Mouse (Mus musculus): Measurements from ENCODE around the gene Magoh. TPM values are rescaled to one million over a fixed set of nuclear protein-coding genes. Genes with fewer than 3 reads are reported as not detected.

Gene Magoh
- polyA plus RNA-seq, 1 experiment from 2014 or later, result 216 TPM

- Histone ChIP-seq H3K4me1 (no peaks in the 10 kb centered on the region), H3K27me3 (no peaks in the 10 kb centered on the region), H3K9me3 (no peaks in the 10 kb centered on the region), H3K4me3 (no peak overlapping the region), H3K4me2 (replicated peaks) (no peak overlapping the region), H3K27ac (no peak overlapping the region), H3K36me3 (no peaks in the 10 kb centered on the region), H3K9ac (no peak overlapping the region)
- ATAC-seq (ENCODE audit: low FRiP score, low read depth), result no peak
- WGBS, result 84% methylated on average over 2 of the region's 2 CpGs
These were observed 49.2 kb downstream of the Magoh start for GRCm38 (mm10) chr4:107928726-107929125.

- H3K27ac ChIP-seq, result no peak overlapping the region
- ATAC-seq (ENCODE audit: low FRiP score, low read depth), result no peak
- no peaks in the 10 kb centered on the region for H3K4me1 ChIP-seq
- no peaks in the 10 kb centered on the region for H3K9me3 ChIP-seq
- no peak overlapping the region for H3K9ac ChIP-seq
- no peak overlapping the region for H3K4me2 ChIP-seq (replicated peaks)
- 78% methylated on average over 3 of the region's 3 CpGs for WGBS
- H3K36me3 ChIP-seq, result no peaks in the 10 kb centered on the region
- no peaks in the 10 kb centered on the region for H3K27me3 ChIP-seq
- H3K4me3 ChIP-seq, result no peak overlapping the region
These were observed 51.9 kb downstream of the Magoh start for GRCm38 (mm10) chr4:107931453-107931852.

- H3K9ac ChIP-seq, result no peak overlapping the region
- H3K9me3 ChIP-seq, result no peaks in the 10 kb centered on the region
- no peaks in the 10 kb centered on the region for H3K36me3 ChIP-seq
- H3K27ac ChIP-seq, result no peak overlapping the region
- no peaks in the 10 kb centered on the region for H3K27me3 ChIP-seq
- no peak overlapping the region for H3K4me3 ChIP-seq
- no peak overlapping the region for H3K4me2 ChIP-seq (replicated peaks)
- no peak for ATAC-seq (ENCODE audit: low FRiP score, low read depth)
- no peaks in the 10 kb centered on the region for H3K4me1 ChIP-seq
- 81% methylated on average over 8 of the region's 8 CpGs for WGBS
These were observed 53.7 kb downstream of the Magoh start for GRCm38 (mm10) chr4:107933239-107933638.

- Histone ChIP-seq H3K27ac (no peak overlapping the region), H3K4me3 (no peak overlapping the region), H3K27me3 (no peaks in the 10 kb centered on the region), H3K4me2 (replicated peaks) (no peak overlapping the region), H3K9ac (no peak overlapping the region), H3K4me1 (no peaks in the 10 kb centered on the region), H3K36me3 (no peaks in the 10 kb centered on the region), H3K9me3 (no peaks in the 10 kb centered on the region)
- 58% methylated on average over 3 of the region's 3 CpGs for WGBS
- ATAC-seq (ENCODE audit: low FRiP score, low read depth), result no peak
These were observed 55.7 kb downstream of the Magoh start for GRCm38 (mm10) chr4:107935254-107935653.

Other genes with a start within 250 kb of the Magoh start
- 0.14 and 0.32 TPM in 2 replicates for gene Dmrtb1, start 195.5 kb upstream of the Magoh start, polyA plus RNA-seq (2015; fragmentation: Nextera tagmentation; extraction: Ambion mirVana)
- gene Lrp8, start 77.5 kb upstream of the Magoh start, polyA plus RNA-seq (2015; fragmentation: Nextera tagmentation; extraction: Ambion mirVana), result 3.1 and 3.3 TPM in 2 replicates
- gene 0610037L13Rik, start 10.1 kb downstream of the Magoh start, polyA plus RNA-seq (2015; fragmentation: Nextera tagmentation; extraction: Ambion mirVana), result 148 and 152 TPM in 2 replicates
- 27.1 and 27.4 TPM in 2 replicates for gene Cpt2, start 43.9 kb downstream of the Magoh start, polyA plus RNA-seq (2015; fragmentation: Nextera tagmentation; extraction: Ambion mirVana)
- not detected in 2 replicates for gene Slc1a7, start 88.6 kb downstream of the Magoh start, polyA plus RNA-seq (2015; fragmentation: Nextera tagmentation; extraction: Ambion mirVana)
- 1.0 and 1.4 TPM in 2 replicates for gene Podn, start 216.7 kb downstream of the Magoh start, polyA plus RNA-seq (2015; fragmentation: Nextera tagmentation; extraction: Ambion mirVana)

All from limb, embryonic 13.5 days (tissue).